Mouse (Mus musculus) liver, embryonic 13.5 days (tissue): ENCODE data around the gene Vash1. TPM values are rescaled to one million over a fixed set of nuclear protein-coding genes. Genes with fewer than 3 reads are reported as not detected.
A peak's percentile ranks its signal among the peaks of the same experiment; 100 is the strongest.

ENCODE experiments used
- ATAC-seq: fragments of 200-750 bp; cut with Nextera tagmentation; 2 replicates; pipeline ENCODE4 v1.8.0; 2017; ENCODE audit warnings: low read depth, mild to moderate bottlenecking, moderate number of reproducible peaks, moderate library complexity
- DNase-seq: peaks from one replicate; pipeline ENCODE4 v3.0.0; 2022
- H3K27ac ChIP-seq: fragments of 300-500 bp; sonication (generic); 2 replicates; pipeline ENCODE4 v1.5.1; 2015; ENCODE audit warnings: moderate library complexity, mild to moderate bottlenecking, inconsistent platforms
- H3K27me3 ChIP-seq: fragments of 300-500 bp; sonication (generic); 2 replicates; pipeline ENCODE4 v1.6.1; 2015; ENCODE audit warnings: mild to moderate bottlenecking, inconsistent platforms
- H3K36me3 ChIP-seq: fragments of 300-500 bp; sonication (generic); 2 replicates; pipeline ENCODE4 v1.6.1; 2015; ENCODE audit warnings: mild to moderate bottlenecking, inconsistent platforms
- H3K4me1 ChIP-seq: fragments of 300-500 bp; sonication (generic); replicated peaks from 2 replicates; pipeline ENCODE4 v1.6.1; 2015; ENCODE audit warnings: inconsistent platforms
- H3K4me2 ChIP-seq: fragments of 300-500 bp; sonication (generic); 2 replicates; pipeline ENCODE4 v1.6.1; 2015; ENCODE audit warnings: inconsistent platforms, mild to moderate bottlenecking, moderate library complexity
- H3K4me3 ChIP-seq: fragments of 300-500 bp; sonication (generic); replicated peaks from 2 replicates; pipeline ENCODE4 v1.5.1; 2015; ENCODE audit warnings: mild to moderate bottlenecking, inconsistent platforms
- H3K9ac ChIP-seq: fragments of 300-500 bp; sonication (generic); 2 replicates; pipeline ENCODE4 v1.6.1; 2015; ENCODE audit warnings: mild to moderate bottlenecking, inconsistent platforms
- H3K9me3 ChIP-seq: fragments of 300-500 bp; sonication (generic); replicated peaks from 2 replicates; pipeline ENCODE4 v1.6.1; 2016; ENCODE audit warnings: inconsistent platforms
- WGBS: fragments of 180-500 bp; shearing (Covaris S2); methylation state at CpG from one replicate; pipeline ENCODE4 v1.1.7; 2015; ENCODE audit not compliant: insufficient replicate concordance; 5-methylcytosine and 5-hydroxymethylcytosine counted together
- polyA plus RNA-seq: library from polyadenylated mRNA; unstranded; fragments of >200 nt; fragmentation: Nextera tagmentation; extraction: Ambion mirVana; gene quantifications from 2 replicates; pipeline ENCODE4 v1.2.1, GENCODE M21; 2015

Vash1 gene
- polyA plus RNA-seq, 1 experiment from 2014 or later = 1.0 TPM

DNA sequence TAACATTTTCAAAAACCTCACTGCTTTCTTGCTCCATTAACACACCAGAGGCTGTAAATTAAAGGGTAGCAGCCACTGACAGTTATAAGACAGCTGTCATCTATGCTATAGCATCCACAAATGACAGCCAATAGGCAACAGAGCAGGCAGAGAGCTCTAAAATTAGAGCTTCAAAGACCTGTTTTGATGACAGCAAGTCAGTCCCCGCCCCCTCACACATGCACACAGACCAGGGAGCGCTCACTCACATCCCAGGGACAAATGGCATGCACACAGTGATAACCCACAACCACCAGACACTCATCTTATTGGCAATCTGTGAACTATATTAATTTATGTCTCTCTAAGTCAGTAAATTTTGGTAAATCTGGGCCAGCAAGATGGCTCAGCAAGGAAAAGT, 45.8 kb downstream of the Vash1 start:
- WGBS = 80% methylated on average over 2 of the region's 2 CpGs
- Histone ChIP-seq H3K36me3 (no peaks in the 10 kb centered on the region), H3K27me3 (no peaks in the 10 kb centered on the region), H3K9me3 (no peaks in the 10 kb centered on the region), H3K4me1 (peaks cover 10% of the 10 kb centered on the region), H3K4me2 (no peak overlapping the region), H3K4me3 (no peak overlapping the region), H3K27ac (no peak overlapping the region), H3K9ac (no peak overlapping the region)
- ATAC-seq (no peak), DNase-seq (no peak)

DNA sequence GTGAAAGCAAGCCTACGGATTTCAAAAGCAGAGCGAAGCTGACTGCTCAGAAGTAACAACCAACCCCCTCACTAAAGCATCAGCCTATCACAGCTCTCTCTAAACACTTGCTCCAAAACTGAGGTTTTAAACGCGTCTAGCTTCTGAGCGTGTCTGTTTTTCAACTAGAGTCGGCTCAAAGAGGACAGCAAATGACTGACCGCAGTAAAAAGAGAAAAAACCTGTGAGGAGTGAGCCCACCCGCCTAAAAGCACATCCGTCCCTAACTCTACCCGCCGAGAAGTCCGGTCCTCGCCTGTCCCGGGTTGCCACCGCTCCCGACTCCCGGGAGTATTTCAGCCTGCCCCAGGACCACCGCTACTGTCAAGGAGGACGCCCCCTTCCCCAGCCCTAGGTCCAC, 47.2 kb downstream of the Vash1 start:
- no peak overlapping the region for H3K27ac ChIP-seq
- H3K4me2 ChIP-seq = peak overlapping the region; percentile 99
- ATAC-seq = peak; percentile 52
- no peaks in the 10 kb centered on the region for H3K36me3 ChIP-seq
- H3K9ac ChIP-seq = peak overlapping the region; percentile 76
- H3K4me1 ChIP-seq = peaks cover 10% of the 10 kb centered on the region
- 0% methylated on average over 19 of the region's 19 CpGs for WGBS
- no peak for DNase-seq
- H3K27me3 ChIP-seq = no peaks in the 10 kb centered on the region
- no peaks in the 10 kb centered on the region for H3K9me3 ChIP-seq
- peak overlapping the region; percentile 72 for H3K4me3 ChIP-seq

DNA sequence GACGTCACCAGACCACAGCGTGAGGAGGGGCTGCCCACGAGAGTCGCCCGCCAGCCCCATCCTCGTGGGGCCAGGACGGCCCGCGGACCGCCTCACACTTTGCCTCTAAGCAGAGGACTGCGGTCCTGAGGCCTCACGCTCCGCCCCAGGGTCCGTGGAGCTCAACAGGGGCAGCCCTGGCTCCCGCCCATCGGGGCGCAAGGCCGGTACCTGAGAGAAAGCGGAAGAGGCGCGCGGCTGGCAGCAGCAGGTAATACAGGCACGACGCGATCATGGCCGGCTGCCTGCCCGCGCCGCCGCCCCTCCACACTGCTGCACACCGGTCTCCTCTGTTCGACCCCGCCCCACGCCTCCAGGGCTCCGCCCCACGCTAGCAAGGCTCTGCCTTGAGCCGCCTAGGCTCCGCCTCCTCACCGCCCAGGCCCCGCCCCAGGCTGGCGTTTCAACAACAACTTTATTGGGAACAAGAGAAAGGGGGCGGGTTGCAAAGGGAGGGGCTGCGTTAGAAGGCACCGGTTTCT, 47.7 kb downstream of the Vash1 start, which contains the start of gene Angel1:
Gene Angel1 (minus strand): TSS at position 341 of the 521 bp plus-strand sequence.
- Histone ChIP-seq H3K4me3 (peak within 1 kb of the TSS; percentile 72), H3K4me1 (peaks cover 10% of the 10 kb centered on the region), H3K4me2 (peak within 1 kb of the TSS; percentile 99), H3K36me3 (no peaks in the 10 kb centered on the region), H3K27me3 (no peaks in the 10 kb centered on the region), H3K9ac (peak within 1 kb of the TSS; percentile 76), H3K9me3 (no peaks in the 10 kb centered on the region), H3K27ac (no peak within 1 kb of the TSS)
- peak; percentile 99 for ATAC-seq
- peak; percentile 95 for DNase-seq
- WGBS = 1% methylated on average over 44 of the region's 44 CpGs

DNA sequence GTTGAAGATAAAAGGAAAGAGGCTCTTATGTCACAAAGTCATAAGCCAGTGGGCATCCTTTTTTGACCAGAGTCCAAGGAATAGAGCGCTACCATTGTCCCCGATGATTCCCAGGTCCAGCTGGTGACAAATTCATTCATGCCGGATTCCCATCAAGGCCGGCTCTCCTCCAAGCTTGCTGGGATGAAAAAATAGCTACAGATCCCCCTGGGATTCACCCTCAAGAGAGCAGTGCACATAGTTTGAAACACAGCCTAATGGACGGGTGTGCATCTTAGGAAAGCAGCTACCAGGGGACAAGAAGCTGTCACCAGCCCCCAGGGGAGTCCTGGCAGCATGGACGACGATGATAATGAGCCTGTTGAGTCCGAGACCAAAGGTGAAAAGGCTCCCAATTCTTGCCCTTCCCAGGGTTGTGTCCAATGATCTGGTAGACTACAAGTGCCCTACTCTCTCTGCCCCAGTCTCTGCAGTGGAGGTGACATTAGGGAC, 55.9 kb downstream of the Vash1 start, which contains the start of gene Lrrc74a:
Gene Lrrc74a (plus strand): TSS at position 51 of the 492 bp plus-strand sequence.
- DNase-seq (no peak), ATAC-seq (no peak)
- H3K36me3 ChIP-seq = no peaks in the 10 kb centered on the region
- H3K4me1 ChIP-seq = no peaks in the 10 kb centered on the region
- no peak within 1 kb of the TSS for H3K9ac ChIP-seq
- no peak within 1 kb of the TSS for H3K4me2 ChIP-seq
- WGBS = 68% methylated on average over 8 of the region's 8 CpGs
- H3K4me3 ChIP-seq = no peak within 1 kb of the TSS
- H3K27ac ChIP-seq = no peak within 1 kb of the TSS
- no peaks in the 10 kb centered on the region for H3K27me3 ChIP-seq
- no peaks in the 10 kb centered on the region for H3K9me3 ChIP-seq

Other genes with a start within 250 kb of the Vash1 start
- 1.1 and 1.6 TPM in 2 replicates for gene Angel1, start 47.8 kb downstream of the Vash1 start, polyA plus RNA-seq
- gene Lrrc74a, start 55.7 kb downstream of the Vash1 start, polyA plus RNA-seq = not detected in 2 replicates
- 2.8 and 3.0 TPM in 2 replicates for gene Irf2bpl, start 206.1 kb downstream of the Vash1 start, polyA plus RNA-seq